Mouse (Mus musculus): ENCODE data around the gene Map3k13.
A peak's percentile ranks its signal among the peaks of the same experiment; 100 is the strongest.
"Not testable (repeated sequence)": the region's sequence is repeated elsewhere in the genome, so short reads cannot be mapped to it uniquely, and the experiment has no call there.

Map3k13 gene

GRCm38 (mm10) chr16:21807786-21808185 lies 13.6 kb downstream of the Map3k13 start:
- DNase-seq (ENCODE audit: extremely low spot score), result not testable (repeated sequence)

- DNase-seq (ENCODE audit: extremely low spot score), result no peak
Observed at GRCm38 (mm10) chr16:21813164-21813834, 19.2 kb downstream of the Map3k13 start.

- peak; percentile 58 for DNase-seq (ENCODE audit: extremely low spot score)
Observed at GRCm38 (mm10) chr16:21814861-21815668, 20.9 kb downstream of the Map3k13 start.

- no peak for DNase-seq (ENCODE audit: extremely low spot score)
Observed at GRCm38 (mm10) chr16:21815669-21816010, 21.5 kb downstream of the Map3k13 start.

GRCm38 (mm10) chr16:21818132-21818531 lies 24.0 kb downstream of the Map3k13 start:
- peak; percentile 14 for DNase-seq (ENCODE audit: extremely low spot score)

GRCm38 (mm10) chr16:21818629-21819028 lies 24.5 kb downstream of the Map3k13 start:
- no peak for DNase-seq (ENCODE audit: extremely low spot score)

GRCm38 (mm10) chr16:21825612-21826031 lies 31.5 kb downstream of the Map3k13 start:
- DNase-seq (ENCODE audit: extremely low spot score), result no peak

- DNase-seq (ENCODE audit: extremely low spot score), result no peak
Observed at GRCm38 (mm10) chr16:21827153-21827552, 33.0 kb downstream of the Map3k13 start.

- no peak for DNase-seq (ENCODE audit: extremely low spot score)
Observed at GRCm38 (mm10) chr16:21827581-21827980, 33.4 kb downstream of the Map3k13 start.

GRCm38 (mm10) chr16:21829711-21830110 lies 35.6 kb downstream of the Map3k13 start:
- no peak for DNase-seq (ENCODE audit: extremely low spot score)

GRCm38 (mm10) chr16:21830784-21831183 lies 36.6 kb downstream of the Map3k13 start:
- DNase-seq (ENCODE audit: extremely low spot score), result no peak

- no peak for DNase-seq (ENCODE audit: extremely low spot score)
Observed at GRCm38 (mm10) chr16:21831764-21832163, 37.6 kb downstream of the Map3k13 start.

- no peak for DNase-seq (ENCODE audit: extremely low spot score)
Observed at GRCm38 (mm10) chr16:21833469-21833868, 39.3 kb downstream of the Map3k13 start.

- DNase-seq (ENCODE audit: extremely low spot score), result no peak
Observed at GRCm38 (mm10) chr16:21833970-21834369, 39.8 kb downstream of the Map3k13 start.

- DNase-seq (ENCODE audit: extremely low spot score), result no peak
Observed at GRCm38 (mm10) chr16:21834866-21835583, 40.9 kb downstream of the Map3k13 start.

GRCm38 (mm10) chr16:21835584-21835931 lies 41.4 kb downstream of the Map3k13 start:
- no peak for DNase-seq (ENCODE audit: extremely low spot score)

GRCm38 (mm10) chr16:21836311-21837072 lies 42.3 kb downstream of the Map3k13 start:
- no peak for DNase-seq (ENCODE audit: extremely low spot score)

- no peak for DNase-seq (ENCODE audit: extremely low spot score)
Observed at GRCm38 (mm10) chr16:21837694-21838093, 43.5 kb downstream of the Map3k13 start.

GRCm38 (mm10) chr16:21845800-21846671 lies 51.9 kb downstream of the Map3k13 start:
- peak; percentile 85 for DNase-seq (ENCODE audit: extremely low spot score)

GRCm38 (mm10) chr16:21848444-21848843 lies 54.3 kb downstream of the Map3k13 start:
- no peak for DNase-seq (ENCODE audit: extremely low spot score)

- no peak for DNase-seq (ENCODE audit: extremely low spot score)
Observed at GRCm38 (mm10) chr16:21848847-21849246, 54.7 kb downstream of the Map3k13 start.

Measured in embryo, embryonic 9.5 days (tissue).